Mouse (Mus musculus) stomach, postnatal 0 days (tissue): ENCODE results near the gene Atxn1. TPM values are rescaled to one million over a fixed set of nuclear protein-coding genes. Genes with fewer than 3 reads are reported as not detected.

Source experiments
- ATAC-seq: fragments of 200-750 bp; cut with Nextera tagmentation; 2 replicates; pipeline ENCODE4 v1.8.0; 2017; ENCODE audit not compliant: low FRiP score, low TSS enrichment
- DNase-seq: peaks from one replicate; pipeline ENCODE4 v3.0.0-alpha.2; 2016; ENCODE audit warnings: low spot score
- H3K27ac ChIP-seq: fragments of 300-500 bp; sonication (generic); replicated peaks from 2 replicates; pipeline ENCODE4 v1.5.1; 2014; ENCODE audit warnings: mild to moderate bottlenecking, control low read depth
- H3K27me3 ChIP-seq: fragments of 300-500 bp; sonication (generic); 2 replicates; pipeline ENCODE4 v1.6.1; 2014; ENCODE audit warnings: low read length; ENCODE audit not compliant: control insufficient read depth, insufficient read depth
- H3K36me3 ChIP-seq: fragments of 300-500 bp; sonication (generic); 2 replicates; pipeline ENCODE4 v1.6.1; 2014; ENCODE audit warnings: low read length, mixed read lengths; ENCODE audit not compliant: control insufficient read depth, insufficient read depth
- H3K4me1 ChIP-seq: fragments of 300-500 bp; sonication (generic); replicated peaks from 2 replicates; pipeline ENCODE4 v1.6.1; 2014; ENCODE audit warnings: antibody characterized with exemption; ENCODE audit not compliant: control insufficient read depth, insufficient read depth
- H3K4me2 ChIP-seq: fragments of 300-500 bp; sonication (generic); replicated peaks from 2 replicates; pipeline ENCODE4 v1.6.1; 2014; ENCODE audit warnings: low read depth, mild to moderate bottlenecking, control low read depth, moderate library complexity
- H3K4me3 ChIP-seq: fragments of 300-500 bp; sonication (generic); 2 replicates; pipeline ENCODE4 v1.5.1; 2014; ENCODE audit warnings: low read depth, low read length, control low read depth
- H3K9ac ChIP-seq: fragments of 300-500 bp; sonication (generic); 2 replicates; pipeline ENCODE4 v1.6.1; 2014; ENCODE audit warnings: mild to moderate bottlenecking, low read length, control low read depth, mixed read lengths
- H3K9me3 ChIP-seq: fragments of 300-500 bp; sonication (generic); 2 replicates; pipeline ENCODE4 v1.6.1; 2016; ENCODE audit warnings: low read length; ENCODE audit not compliant: control insufficient read depth
- CTCF ChIP-seq: IDR thresholded peaks from 2 replicates; pipeline ENCODE4 v1.5.1; 2016; ENCODE audit warnings: antibody characterized with exemption, low read depth, mild to moderate bottlenecking, moderate library complexity
- EP300 ChIP-seq: optimal IDR thresholded peaks from 2 replicates; pipeline ENCODE3; 2016; ENCODE audit warnings: antibody characterized with exemption
- WGBS: fragments of 180-500 bp; shearing (Covaris S2); extraction: QIAGEN DNeasy Blood & Tissue Kit; methylation state at CpG from one replicate; pipeline ENCODE4 v1.1.7; 2014; 5-methylcytosine and 5-hydroxymethylcytosine counted together
- polyA plus RNA-seq: library from polyadenylated mRNA; unstranded; fragments of >200 nt; fragmentation: Nextera tagmentation; extraction: Ambion mirVana; gene quantifications from 2 replicates; pipeline ENCODE4 v1.2.1, GENCODE M21; 2015

Atxn1 gene
- polyA plus RNA-seq, 1 experiment from 2014 or later: 7.0 TPM

DNA sequence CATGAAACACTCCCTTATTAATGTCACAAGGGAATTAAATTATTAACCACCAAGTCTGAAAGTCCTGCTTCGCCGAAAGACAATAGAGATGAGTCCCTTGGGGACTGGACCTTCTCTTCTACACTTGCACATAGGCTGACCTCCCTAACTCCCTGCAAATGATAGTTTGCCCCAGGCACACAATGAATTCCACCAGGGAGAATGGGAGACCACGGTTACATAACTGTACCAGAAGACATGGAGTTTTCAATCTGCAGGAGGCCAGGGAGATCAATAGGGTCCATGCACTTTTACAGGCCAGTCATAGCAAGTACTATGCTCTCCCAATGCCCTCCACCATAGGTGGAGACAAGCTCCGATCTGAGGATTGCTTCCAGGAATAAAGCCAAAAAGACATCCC, 113.7 kb downstream of the Atxn1 start:
- H3K9me3 ChIP-seq: no peaks in the 10 kb centered on the region
- TF ChIP-seq CTCF (no peak), EP300 (no peak)
- ATAC-seq (no peak), DNase-seq (no peak)
- no peaks in the 10 kb centered on the region; the same call in 1 of the 2 replicates for H3K36me3 ChIP-seq
- no peak overlapping the region for H3K27ac ChIP-seq
- H3K27me3 ChIP-seq: no peaks in the 10 kb centered on the region
- no peaks in the 10 kb centered on the region for H3K4me1 ChIP-seq
- no peak overlapping the region for H3K9ac ChIP-seq
- H3K4me2 ChIP-seq: no peak overlapping the region
- H3K4me3 ChIP-seq: no peak overlapping the region
- WGBS: 81% methylated on average over 4 of the region's 4 CpGs

DNA sequence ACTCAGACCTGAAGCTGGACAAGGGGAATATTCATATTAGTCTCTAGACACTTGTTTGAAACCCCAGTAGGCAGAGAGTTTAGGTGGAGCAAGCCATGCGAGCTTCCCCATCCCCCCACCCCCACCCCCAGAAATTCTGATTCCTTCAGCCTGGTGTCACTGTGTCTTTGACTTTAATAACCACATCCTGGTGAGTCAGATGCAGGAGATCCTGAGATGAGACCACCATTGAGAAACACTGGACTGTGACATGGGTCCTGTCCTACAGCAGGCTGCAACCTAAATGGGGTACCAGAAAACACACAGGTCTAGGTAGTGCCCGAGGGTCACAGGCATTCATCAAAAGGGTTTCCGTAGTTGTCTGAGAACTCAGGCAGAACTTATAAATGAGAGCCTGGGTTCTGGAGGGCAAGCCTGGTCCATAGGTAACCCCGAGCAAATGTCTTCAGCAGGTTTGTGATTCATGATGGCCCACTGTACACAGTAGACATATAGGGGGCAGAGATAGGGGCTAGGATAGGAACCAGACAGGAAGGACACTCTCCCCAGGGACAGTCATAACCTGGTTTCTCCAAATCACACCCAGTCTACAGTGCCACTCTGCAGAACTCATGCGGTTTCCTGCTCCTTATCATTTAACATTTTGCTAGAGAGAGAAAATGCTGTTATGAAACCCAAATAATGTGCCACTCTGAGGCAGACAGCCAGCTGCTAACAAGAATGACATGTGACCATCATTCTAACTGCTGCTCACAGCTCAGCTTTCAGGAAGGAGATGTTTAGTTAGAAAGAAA, 114.4 kb downstream of the Atxn1 start:
- no peak for DNase-seq
- Histone ChIP-seq H3K27me3 (no peaks in the 10 kb centered on the region), H3K36me3 (no peaks in the 10 kb centered on the region; the same call in 1 of the 2 replicates), H3K4me3 (no peak overlapping the region), H3K9me3 (no peaks in the 10 kb centered on the region), H3K9ac (no peak overlapping the region), H3K4me2 (no peak overlapping the region), H3K4me1 (no peaks in the 10 kb centered on the region), H3K27ac (no peak overlapping the region)
- ATAC-seq: no peak
- TF ChIP-seq EP300 (no peak), CTCF (no peak)
- 83% methylated on average over 5 of the region's 5 CpGs for WGBS

DNA sequence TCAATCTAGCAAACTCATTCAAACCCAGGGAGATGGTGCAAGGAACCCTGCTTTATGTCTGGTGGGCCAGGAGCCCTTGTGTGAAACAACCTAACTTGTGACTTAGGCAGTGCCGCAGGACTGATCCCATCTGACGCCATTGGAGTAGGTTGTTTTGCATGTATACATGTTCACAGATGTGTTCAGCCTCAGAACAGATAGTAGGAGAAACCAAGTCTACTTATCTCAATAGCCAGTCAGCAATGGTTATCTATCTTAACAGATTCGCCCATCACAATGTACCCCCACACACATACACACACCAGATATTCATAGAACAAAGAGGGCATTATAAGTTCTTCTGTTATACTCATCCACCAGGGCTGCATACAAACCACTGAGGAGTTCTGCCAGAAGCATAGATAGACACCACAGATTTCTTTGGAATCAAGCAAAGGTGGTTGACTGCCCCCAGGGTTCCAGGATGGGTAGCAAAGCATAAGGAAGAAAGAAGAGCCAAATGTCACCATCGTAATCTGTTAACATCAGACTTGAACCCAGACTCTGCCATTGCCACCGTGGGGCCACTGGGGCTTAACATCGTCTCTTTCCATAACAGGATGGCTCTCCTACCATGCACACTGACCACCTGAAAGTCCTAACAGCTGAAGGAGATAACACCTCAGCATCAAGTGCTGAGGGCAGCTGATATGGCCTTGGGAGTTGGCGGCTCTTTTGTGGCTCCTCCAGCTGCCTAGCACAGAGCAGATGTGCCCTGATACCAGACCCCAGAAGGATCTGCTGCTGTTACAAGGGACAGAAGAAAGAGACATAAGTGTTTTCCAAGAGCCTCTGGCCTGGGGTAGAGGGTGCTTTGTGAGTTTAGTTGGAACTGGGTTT, 115.4 kb downstream of the Atxn1 start:
- H3K36me3 ChIP-seq: no peaks in the 10 kb centered on the region; the same call in 1 of the 2 replicates
- no peaks in the 10 kb centered on the region for H3K9me3 ChIP-seq
- H3K27ac ChIP-seq: no peak overlapping the region
- TF ChIP-seq EP300 (no peak), CTCF (no peak)
- H3K9ac ChIP-seq: no peak overlapping the region
- DNase-seq (no peak), ATAC-seq (no peak)
- H3K27me3 ChIP-seq: no peaks in the 10 kb centered on the region
- WGBS: 90% methylated on average over 7 of the region's 7 CpGs
- H3K4me1 ChIP-seq: no peaks in the 10 kb centered on the region
- H3K4me2 ChIP-seq: no peak overlapping the region
- H3K4me3 ChIP-seq: no peak overlapping the region

DNA sequence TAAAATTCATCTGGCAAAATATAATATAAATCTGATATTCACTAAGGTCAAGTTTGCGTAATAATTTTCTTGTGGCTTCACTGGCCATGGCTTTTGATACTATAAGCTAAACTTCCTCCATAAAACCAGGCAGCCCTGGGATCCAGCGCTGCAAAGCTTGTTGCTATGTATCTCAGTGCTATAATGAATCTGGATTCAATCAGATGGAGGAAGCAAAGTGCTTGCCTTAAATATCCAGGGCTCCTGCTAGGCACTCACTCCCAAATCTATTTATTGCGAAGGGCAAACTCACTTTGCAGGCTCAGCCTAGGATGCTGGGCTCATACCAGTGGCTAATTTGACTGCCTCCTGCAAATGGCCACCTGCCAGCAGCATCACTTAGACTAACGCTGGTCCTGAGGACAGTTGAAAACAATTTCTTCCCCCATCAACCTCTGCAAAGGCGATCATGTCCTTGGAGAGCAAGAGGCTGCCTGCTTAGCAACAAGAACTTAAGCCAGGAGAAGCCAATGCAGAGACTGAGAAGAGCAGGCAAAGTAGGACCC, 122.2 kb downstream of the Atxn1 start:
- no peaks in the 10 kb centered on the region for H3K9me3 ChIP-seq
- H3K27me3 ChIP-seq: no peaks in the 10 kb centered on the region
- H3K4me3 ChIP-seq: no peak overlapping the region
- H3K4me2 ChIP-seq: no peak overlapping the region
- no peak overlapping the region for H3K9ac ChIP-seq
- DNase-seq: no peak
- H3K4me1 ChIP-seq: no peaks in the 10 kb centered on the region
- 68% methylated on average over 5 of the region's 5 CpGs for WGBS
- H3K27ac ChIP-seq: no peak overlapping the region
- H3K36me3 ChIP-seq: no peaks in the 10 kb centered on the region
- TF ChIP-seq CTCF (no peak), EP300 (no peak)
- no peak for ATAC-seq

DNA sequence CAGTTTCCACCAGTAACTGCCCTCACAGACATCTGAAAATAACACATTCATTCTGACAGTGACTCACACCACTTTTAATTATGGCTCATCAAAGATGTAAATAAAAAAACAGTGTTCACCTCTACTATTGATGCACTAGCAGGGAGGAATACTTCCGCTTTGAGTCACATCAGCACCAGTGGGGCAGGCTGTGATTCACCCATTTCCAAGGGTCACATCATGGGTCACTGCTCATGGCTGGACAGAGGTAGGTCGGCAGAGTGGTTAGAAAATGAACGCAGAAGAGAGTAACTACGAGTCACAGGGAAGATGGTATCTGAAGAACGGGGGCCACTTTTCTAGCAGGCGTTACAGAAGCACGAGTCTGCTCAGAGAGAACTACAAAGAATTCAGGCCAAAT, 124.9 kb downstream of the Atxn1 start:
- DNase-seq (no peak), ATAC-seq (no peak; the same call in 1 of the 2 replicates)
- peaks cover 3% of the 10 kb centered on the region; the same call in 1 of the 2 replicates for H3K36me3 ChIP-seq
- 69% methylated on average over 7 of the region's 7 CpGs for WGBS
- no peak overlapping the region for H3K4me2 ChIP-seq
- TF ChIP-seq EP300 (no peak), CTCF (no peak)
- no peak overlapping the region for H3K27ac ChIP-seq
- H3K27me3 ChIP-seq: no peaks in the 10 kb centered on the region
- H3K9me3 ChIP-seq: no peaks in the 10 kb centered on the region
- no peak overlapping the region for H3K9ac ChIP-seq
- no peak overlapping the region for H3K4me3 ChIP-seq
- no peaks in the 10 kb centered on the region for H3K4me1 ChIP-seq
